Mouse (Mus musculus) neural tube, embryonic 13.5 days (tissue): ENCODE measurements at regions not wholly inside any gene's neighbourhood (a gene's known extent, or its start where the extent isn't known, plus 50 kb on each side); places are given as distances from the start of the nearest gene placed in this dataset.

ENCODE experiments used
- ATAC-seq: fragments of 200-750 bp; cut with Nextera tagmentation; 2 replicates; pipeline ENCODE4 v1.8.0; 2017; ENCODE audit warnings: low read depth, mild to moderate bottlenecking, moderate TSS enrichment, moderate library complexity
- H3K27ac ChIP-seq: fragments of 300-500 bp; sonication (generic); replicated peaks from 2 replicates; pipeline ENCODE4 v1.5.1; 2015; ENCODE audit warnings: moderate library complexity, mild to moderate bottlenecking, inconsistent platforms
- H3K27me3 ChIP-seq: fragments of 300-500 bp; sonication (generic); 2 replicates; pipeline ENCODE4 v1.6.1; 2015; ENCODE audit warnings: mild to moderate bottlenecking, inconsistent platforms
- H3K36me3 ChIP-seq: fragments of 300-500 bp; sonication (generic); 2 replicates; pipeline ENCODE4 v1.6.1; 2015; ENCODE audit warnings: mild to moderate bottlenecking, inconsistent platforms
- H3K4me1 ChIP-seq: fragments of 300-500 bp; sonication (generic); replicated peaks from 2 replicates; pipeline ENCODE4 v1.6.1; 2015; ENCODE audit warnings: inconsistent platforms
- H3K4me2 ChIP-seq: fragments of 300-500 bp; sonication (generic); 2 replicates; pipeline ENCODE4 v1.6.1; 2015; ENCODE audit warnings: inconsistent platforms, mild to moderate bottlenecking, moderate library complexity
- H3K4me3 ChIP-seq: fragments of 300-500 bp; sonication (generic); 2 replicates; pipeline ENCODE4 v1.5.1; 2015; ENCODE audit warnings: mild to moderate bottlenecking, inconsistent platforms
- H3K9ac ChIP-seq: fragments of 300-500 bp; sonication (generic); 2 replicates; pipeline ENCODE4 v1.6.1; 2015; ENCODE audit warnings: moderate library complexity, mild to moderate bottlenecking, inconsistent platforms
- H3K9me3 ChIP-seq: fragments of 300-500 bp; sonication (generic); 2 replicates; pipeline ENCODE4 v1.6.1; 2016; ENCODE audit warnings: inconsistent platforms
- WGBS: fragments of 180-500 bp; shearing (Covaris S2); methylation state at CpG from one replicate; pipeline ENCODE4 v1.1.7; 2015; 5-methylcytosine and 5-hydroxymethylcytosine counted together

DNA sequence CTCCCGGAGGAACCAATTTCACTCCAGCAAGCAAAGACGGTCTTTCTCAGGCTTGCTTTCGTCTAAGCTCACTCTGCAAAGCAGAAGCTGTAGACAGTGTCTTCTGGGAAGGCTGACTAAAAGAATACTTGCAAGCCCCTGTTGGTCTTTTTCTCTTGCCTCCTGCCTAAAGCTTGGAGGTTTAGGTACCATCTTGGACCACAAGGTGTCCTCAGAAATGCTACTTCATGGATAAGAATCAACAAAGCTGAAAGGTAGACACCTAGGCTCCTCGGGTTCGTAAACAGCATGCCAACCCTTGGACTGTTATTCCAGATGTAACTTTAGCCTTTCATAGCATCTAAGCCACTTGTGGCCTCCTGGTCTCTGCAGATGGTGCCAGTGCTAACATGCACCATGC lies 53.0 kb upstream of the Dapl1 start:
- 93% methylated on average over 5 of the region's 5 CpGs for whole genome bisulfite sequencing
- H3K27me3 ChIP-seq = no peaks in the 10 kb centered on the region
- no peaks in the 10 kb centered on the region for H3K36me3 ChIP-seq
- H3K4me1 ChIP-seq = no peaks in the 10 kb centered on the region
- no peak for ATAC-seq
- H3K27ac ChIP-seq = no peak overlapping the region
- H3K9me3 ChIP-seq = no peaks in the 10 kb centered on the region
- H3K4me2 ChIP-seq = no peak overlapping the region
- no peak overlapping the region for H3K4me3 ChIP-seq
- no peak overlapping the region for H3K9ac ChIP-seq

DNA sequence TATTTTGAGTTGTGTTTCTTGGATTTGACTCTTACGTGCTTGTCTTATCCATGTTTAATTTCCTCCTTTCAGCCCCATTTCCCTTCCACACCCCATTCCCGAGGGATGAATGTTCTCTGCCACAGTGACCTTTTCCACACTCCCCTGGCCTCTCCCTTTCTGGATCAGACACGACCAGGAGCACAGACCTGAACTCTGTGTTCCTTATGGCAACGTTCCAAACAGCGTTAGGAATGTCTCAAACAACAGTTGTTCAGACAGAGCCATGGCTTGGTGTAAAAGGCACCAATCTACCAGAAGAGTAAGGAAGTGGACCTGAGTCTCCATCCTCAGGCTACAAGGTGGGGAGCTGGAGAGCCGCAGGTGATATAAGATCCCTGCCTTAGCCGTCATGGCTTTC lies 52.6 kb upstream of the Dapl1 start:
- Histone ChIP-seq H3K9me3 (no peaks in the 10 kb centered on the region), H3K4me1 (no peaks in the 10 kb centered on the region), H3K4me2 (no peak overlapping the region), H3K9ac (no peak overlapping the region), H3K4me3 (no peak overlapping the region), H3K27me3 (no peaks in the 10 kb centered on the region), H3K27ac (no peak overlapping the region), H3K36me3 (no peaks in the 10 kb centered on the region)
- WGBS = 76% methylated on average over 7 of the region's 7 CpGs
- no peak for ATAC-seq
